Mouse (Mus musculus): ENCODE results near the gene Gm43738. TPM values are rescaled to one million over a fixed set of nuclear protein-coding genes. Genes with fewer than 3 reads are reported as not detected.

The Gm43738 gene
- polyA plus RNA-seq, 1 experiment from 2014 or later: not detected

DNA sequence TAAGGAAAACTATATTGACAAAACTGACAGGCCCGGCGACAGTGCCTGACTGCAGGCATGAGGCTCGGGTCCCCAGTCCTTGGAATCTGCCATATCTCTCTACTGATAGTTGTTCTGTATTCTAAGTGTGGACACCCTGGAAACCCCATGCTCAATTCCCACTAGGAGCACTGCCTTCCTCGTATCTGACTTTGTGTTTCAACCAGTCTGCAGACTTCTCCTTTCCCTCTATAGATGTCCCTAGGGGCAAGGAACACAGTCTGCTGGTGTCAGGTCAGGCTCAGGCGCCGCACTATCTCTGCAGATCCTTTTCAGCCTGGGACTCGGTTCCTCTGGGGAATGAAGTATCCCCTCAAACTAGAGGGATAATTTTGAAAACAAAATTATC, 32.2 kb upstream of the Gm43738 start:
- H3K4me2 ChIP-seq (ENCODE audit: low read length): no peak overlapping the region
- no peak for ATAC-seq
- H3K36me3 ChIP-seq (ENCODE audit: control insufficient read depth, insufficient read depth): no peaks in the 10 kb centered on the region
- WGBS: 84% methylated on average over 7 of the region's 7 CpGs
- no peaks in the 10 kb centered on the region for H3K9me3 ChIP-seq (ENCODE audit: control insufficient read depth, low read length)
- no peaks in the 10 kb centered on the region for H3K27me3 ChIP-seq (replicated peaks; ENCODE audit: control insufficient read depth, insufficient read depth, low read length)
- no peak overlapping the region for H3K9ac ChIP-seq (replicated peaks; ENCODE audit: low read depth, low read length)
- H3K4me1 ChIP-seq (replicated peaks; ENCODE audit: control insufficient read depth, insufficient read depth, low read length): peaks cover 11% of the 10 kb centered on the region
- no peak overlapping the region for H3K4me3 ChIP-seq (replicated peaks; ENCODE audit: low read length)
- H3K27ac ChIP-seq (ENCODE audit: low read length): no peak overlapping the region

DNA sequence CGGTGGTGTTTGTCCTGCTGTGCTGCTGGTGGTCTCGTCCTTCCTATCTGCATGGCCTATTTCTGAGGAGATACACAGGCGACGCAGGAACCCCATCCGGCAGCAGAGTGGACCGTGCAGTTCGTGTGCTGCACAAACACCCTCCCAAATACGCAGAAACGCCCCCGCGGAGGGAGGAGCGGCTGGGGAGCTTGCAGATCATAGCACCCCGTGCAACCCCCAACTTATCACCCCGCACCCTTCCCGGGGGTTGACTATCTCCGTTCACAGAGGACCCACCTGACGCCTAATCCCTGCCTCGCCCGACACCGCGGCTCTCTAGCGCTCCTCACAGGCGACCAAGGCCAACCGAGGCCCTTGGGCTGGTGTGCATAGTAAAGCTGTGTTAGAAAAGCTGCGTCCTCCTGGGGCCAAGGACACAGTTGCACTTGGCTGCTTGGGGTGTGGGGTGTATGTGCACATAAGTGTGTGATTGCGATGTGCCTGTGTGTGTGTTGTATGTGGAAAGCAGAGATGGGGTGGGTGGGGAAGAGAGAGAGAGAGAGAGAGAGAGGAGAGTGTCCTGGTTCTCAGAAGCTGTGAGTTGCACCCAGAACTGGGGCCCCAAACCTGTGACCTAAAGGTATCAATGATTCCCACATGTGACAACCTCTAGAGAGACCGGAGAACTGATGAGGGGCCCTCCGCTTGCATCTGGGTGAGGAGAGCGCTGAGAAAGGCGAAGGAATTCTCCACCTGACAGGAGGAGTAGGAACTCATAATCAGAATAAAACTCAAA, 31.6 kb upstream of the Gm43738 start:
- Histone ChIP-seq H3K9me3 (ENCODE audit: control insufficient read depth, low read length) (no peaks in the 10 kb centered on the region), H3K27me3 (replicated peaks; ENCODE audit: control insufficient read depth, insufficient read depth, low read length) (no peaks in the 10 kb centered on the region), H3K27ac (ENCODE audit: low read length) (no peak overlapping the region), H3K4me2 (ENCODE audit: low read length) (peak overlapping the region; percentile 52), H3K4me1 (replicated peaks; ENCODE audit: control insufficient read depth, insufficient read depth, low read length) (peaks cover 11% of the 10 kb centered on the region), H3K36me3 (ENCODE audit: control insufficient read depth, insufficient read depth) (no peaks in the 10 kb centered on the region), H3K4me3 (replicated peaks; ENCODE audit: low read length) (peak overlapping the region; percentile 33), H3K9ac (replicated peaks; ENCODE audit: low read depth, low read length) (peak overlapping the region; percentile 40; the same call in 1 of the 2 replicates)
- peak; percentile 47; the same call in 1 of the 2 replicates for ATAC-seq
- 16% methylated on average over 30 of the region's 30 CpGs for WGBS

DNA sequence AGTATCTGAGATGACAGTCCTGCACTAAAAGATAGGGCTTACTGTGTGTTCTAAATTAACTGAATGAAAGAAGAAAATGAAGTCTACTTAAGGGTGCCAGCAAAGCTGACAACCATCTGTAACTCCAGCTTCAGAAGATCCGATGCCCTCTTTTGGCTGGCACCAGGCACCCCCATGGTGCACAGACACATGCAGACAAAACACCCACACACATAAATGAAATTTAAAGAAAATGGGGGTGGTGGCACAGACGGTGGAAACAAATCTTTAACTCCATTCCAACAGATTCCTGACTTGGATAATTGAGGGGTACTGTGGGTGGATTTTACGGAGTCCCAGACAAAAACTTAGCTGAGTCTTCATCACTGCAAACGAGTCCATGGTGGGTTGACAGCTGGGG, 30.9 kb upstream of the Gm43738 start:
- peak overlapping the region; percentile 33 for H3K4me3 ChIP-seq (replicated peaks; ENCODE audit: low read length)
- 23% methylated on average over 4 of the region's 4 CpGs for WGBS

DNA sequence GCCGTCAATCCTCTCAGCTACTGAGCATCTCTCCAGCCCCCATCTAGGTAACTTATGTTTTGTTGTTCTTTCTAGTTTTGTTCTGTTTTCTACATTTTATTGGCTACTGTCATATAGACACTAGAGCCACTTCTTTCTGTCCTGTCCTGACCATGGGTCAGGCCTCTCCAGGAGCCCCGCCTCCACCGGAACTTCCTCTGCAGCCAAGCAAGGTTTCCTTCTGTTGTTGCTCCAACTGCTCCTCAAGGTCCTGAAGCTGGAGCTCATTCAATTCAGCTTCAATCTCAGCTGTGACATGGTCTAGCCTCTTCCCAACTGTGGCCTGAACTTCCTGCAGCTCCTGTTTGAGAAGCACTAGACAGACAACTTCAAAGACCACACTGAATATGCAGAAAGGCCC, 29.0 kb upstream of the Gm43738 start:
- Histone ChIP-seq H3K4me2 (ENCODE audit: low read length) (no peak overlapping the region), H3K36me3 (ENCODE audit: control insufficient read depth, insufficient read depth) (no peaks in the 10 kb centered on the region), H3K27me3 (replicated peaks; ENCODE audit: control insufficient read depth, insufficient read depth, low read length) (no peaks in the 10 kb centered on the region), H3K9me3 (ENCODE audit: control insufficient read depth, low read length) (no peaks in the 10 kb centered on the region), H3K9ac (replicated peaks; ENCODE audit: low read depth, low read length) (no peak overlapping the region), H3K27ac (ENCODE audit: low read length) (no peak overlapping the region), H3K4me1 (replicated peaks; ENCODE audit: control insufficient read depth, insufficient read depth, low read length) (peaks cover 11% of the 10 kb centered on the region), H3K4me3 (replicated peaks; ENCODE audit: low read length) (no peak overlapping the region)
- WGBS: 94% methylated on average over 3 of the region's 3 CpGs
- ATAC-seq: no peak

More for the DNA sequence above, 30.9 kb upstream of the Gm43738 start:
- H3K27ac ChIP-seq (ENCODE audit: low read length): no peak overlapping the region
- peaks cover 11% of the 10 kb centered on the region for H3K4me1 ChIP-seq (replicated peaks; ENCODE audit: control insufficient read depth, insufficient read depth, low read length)
- H3K36me3 ChIP-seq (ENCODE audit: control insufficient read depth, insufficient read depth): no peaks in the 10 kb centered on the region
- no peaks in the 10 kb centered on the region for H3K9me3 ChIP-seq (ENCODE audit: control insufficient read depth, low read length)
- H3K9ac ChIP-seq (replicated peaks; ENCODE audit: low read depth, low read length): no peak overlapping the region
- peak; percentile 6; the same call in 1 of the 2 replicates for ATAC-seq
- H3K4me2 ChIP-seq (ENCODE audit: low read length): peak overlapping the region; percentile 52
- no peaks in the 10 kb centered on the region for H3K27me3 ChIP-seq (replicated peaks; ENCODE audit: control insufficient read depth, insufficient read depth, low read length)

DNA sequence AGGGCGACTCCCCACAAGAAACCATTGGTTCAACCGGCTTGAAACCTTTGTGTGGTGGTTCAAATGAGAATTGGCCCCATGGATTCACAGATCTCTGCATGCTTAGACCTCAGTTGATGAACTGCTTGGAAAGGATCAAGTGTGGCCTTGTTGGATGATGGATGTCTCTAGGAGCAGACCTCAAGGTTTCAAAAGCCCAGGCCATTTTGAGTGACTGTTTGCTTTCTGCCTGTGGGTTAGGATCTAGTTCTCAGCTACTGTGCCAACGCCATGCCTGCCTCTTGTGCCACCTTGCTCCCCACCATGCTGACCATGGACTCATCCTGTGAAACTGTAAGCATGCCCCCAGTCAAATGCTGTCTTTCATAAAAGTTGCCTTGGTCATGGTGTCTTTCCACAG, 25.1 kb upstream of the Gm43738 start:
- WGBS: 88% methylated on average over 3 of the region's 3 CpGs
- no peaks in the 10 kb centered on the region for H3K9me3 ChIP-seq (ENCODE audit: control insufficient read depth, low read length)

DNA sequence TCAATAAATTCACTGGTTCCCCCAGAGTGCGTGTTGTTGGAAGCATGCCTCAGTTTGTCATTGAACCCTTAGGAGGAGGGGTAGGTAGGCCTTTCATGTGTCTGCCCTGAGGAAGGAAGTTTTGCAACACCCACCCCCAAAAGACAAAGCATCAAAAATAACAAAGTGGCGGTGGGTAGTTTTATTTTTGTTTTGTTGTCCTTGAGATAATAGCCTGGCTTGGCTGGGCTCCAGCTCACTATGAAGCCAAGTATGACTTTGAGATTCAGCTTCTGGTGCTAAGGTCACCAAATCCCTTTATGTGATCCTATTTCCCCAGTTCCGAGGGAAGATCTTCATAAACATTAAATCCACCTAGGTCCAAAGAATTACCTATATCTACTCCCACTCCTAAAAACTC, 23.3 kb upstream of the Gm43738 start:
- Histone ChIP-seq H3K27ac (ENCODE audit: low read length) (no peak overlapping the region), H3K4me1 (replicated peaks; ENCODE audit: control insufficient read depth, insufficient read depth, low read length) (no peaks in the 10 kb centered on the region), H3K4me2 (ENCODE audit: low read length) (no peak overlapping the region), H3K4me3 (replicated peaks; ENCODE audit: low read length) (no peak overlapping the region), H3K9ac (replicated peaks; ENCODE audit: low read depth, low read length) (no peak overlapping the region), H3K27me3 (replicated peaks; ENCODE audit: control insufficient read depth, insufficient read depth, low read length) (no peaks in the 10 kb centered on the region), H3K9me3 (ENCODE audit: control insufficient read depth, low read length) (no peaks in the 10 kb centered on the region), H3K36me3 (ENCODE audit: control insufficient read depth, insufficient read depth) (no peaks in the 10 kb centered on the region)
- no peak for ATAC-seq
- 73% methylated on average over 3 of the region's 3 CpGs for WGBS

More for the DNA sequence above, 25.1 kb upstream of the Gm43738 start:
- H3K4me2 ChIP-seq (ENCODE audit: low read length): no peak overlapping the region
- H3K27me3 ChIP-seq (replicated peaks; ENCODE audit: control insufficient read depth, insufficient read depth, low read length): no peaks in the 10 kb centered on the region
- H3K36me3 ChIP-seq (ENCODE audit: control insufficient read depth, insufficient read depth): no peaks in the 10 kb centered on the region
- no peaks in the 10 kb centered on the region for H3K4me1 ChIP-seq (replicated peaks; ENCODE audit: control insufficient read depth, insufficient read depth, low read length)
- H3K9ac ChIP-seq (replicated peaks; ENCODE audit: low read depth, low read length): no peak overlapping the region
- H3K27ac ChIP-seq (ENCODE audit: low read length): no peak overlapping the region
- no peak overlapping the region for H3K4me3 ChIP-seq (replicated peaks; ENCODE audit: low read length)
- ATAC-seq: no peak

DNA sequence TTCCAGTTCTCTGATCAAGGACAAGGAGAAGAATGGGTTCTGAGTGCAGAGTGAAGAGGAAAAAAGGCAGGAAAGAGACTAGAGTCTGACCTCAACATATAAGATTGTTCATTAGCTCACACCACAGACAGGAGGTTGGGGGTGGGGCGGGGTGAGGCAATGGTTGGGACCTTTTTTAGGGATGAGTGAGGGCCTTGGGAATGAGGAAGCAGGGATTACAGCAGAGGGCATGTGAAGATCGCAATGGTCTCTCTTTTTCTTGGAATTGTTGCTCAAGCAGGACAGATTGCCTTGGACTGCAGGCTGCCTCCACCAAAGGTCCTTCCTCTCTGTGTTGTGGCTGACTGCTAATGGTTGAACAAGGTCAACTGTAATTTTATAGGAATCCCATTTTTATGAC, 22.4 kb upstream of the Gm43738 start:
- Histone ChIP-seq H3K4me3 (replicated peaks; ENCODE audit: low read length) (no peak overlapping the region), H3K27ac (ENCODE audit: low read length) (no peak overlapping the region), H3K27me3 (replicated peaks; ENCODE audit: control insufficient read depth, insufficient read depth, low read length) (no peaks in the 10 kb centered on the region), H3K9ac (replicated peaks; ENCODE audit: low read depth, low read length) (no peak overlapping the region), H3K9me3 (ENCODE audit: control insufficient read depth, low read length) (no peaks in the 10 kb centered on the region), H3K4me1 (replicated peaks; ENCODE audit: control insufficient read depth, insufficient read depth, low read length) (no peaks in the 10 kb centered on the region), H3K36me3 (ENCODE audit: control insufficient read depth, insufficient read depth) (no peaks in the 10 kb centered on the region), H3K4me2 (ENCODE audit: low read length) (no peak overlapping the region)
- WGBS: 89% methylated on average over 2 of the region's 2 CpGs
- ATAC-seq: no peak

DNA sequence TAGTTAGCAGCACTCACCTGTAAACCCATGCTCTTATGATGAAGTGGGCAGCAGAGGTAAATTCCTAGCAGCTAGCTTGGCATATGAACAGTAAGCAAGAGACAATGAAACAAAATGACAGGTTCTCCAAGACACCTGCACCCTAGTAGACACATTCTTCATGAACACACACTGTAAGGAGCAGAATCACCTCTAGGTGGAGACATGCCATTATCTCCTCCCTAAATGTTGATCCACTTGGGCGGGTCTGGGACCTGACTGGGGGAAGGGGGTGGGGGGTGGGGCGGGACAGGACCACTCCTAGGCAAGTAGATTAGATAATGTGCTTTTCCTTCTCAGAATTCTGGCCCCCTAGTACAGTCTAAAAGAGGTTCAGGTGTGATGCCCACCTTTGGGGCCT, 14.6 kb upstream of the Gm43738 start:
- no peaks in the 10 kb centered on the region for H3K9me3 ChIP-seq (ENCODE audit: control insufficient read depth, low read length)
- H3K4me1 ChIP-seq (replicated peaks; ENCODE audit: control insufficient read depth, insufficient read depth, low read length): no peaks in the 10 kb centered on the region
- H3K36me3 ChIP-seq (ENCODE audit: control insufficient read depth, insufficient read depth): no peaks in the 10 kb centered on the region
- H3K4me3 ChIP-seq (replicated peaks; ENCODE audit: low read length): no peak overlapping the region
- no peaks in the 10 kb centered on the region for H3K27me3 ChIP-seq (replicated peaks; ENCODE audit: control insufficient read depth, insufficient read depth, low read length)
- no peak overlapping the region for H3K27ac ChIP-seq (ENCODE audit: low read length)
- H3K4me2 ChIP-seq (ENCODE audit: low read length): no peak overlapping the region
- WGBS: 0% methylated on average over 2 of the region's 2 CpGs
- no peak overlapping the region for H3K9ac ChIP-seq (replicated peaks; ENCODE audit: low read depth, low read length)
- ATAC-seq: no peak

DNA sequence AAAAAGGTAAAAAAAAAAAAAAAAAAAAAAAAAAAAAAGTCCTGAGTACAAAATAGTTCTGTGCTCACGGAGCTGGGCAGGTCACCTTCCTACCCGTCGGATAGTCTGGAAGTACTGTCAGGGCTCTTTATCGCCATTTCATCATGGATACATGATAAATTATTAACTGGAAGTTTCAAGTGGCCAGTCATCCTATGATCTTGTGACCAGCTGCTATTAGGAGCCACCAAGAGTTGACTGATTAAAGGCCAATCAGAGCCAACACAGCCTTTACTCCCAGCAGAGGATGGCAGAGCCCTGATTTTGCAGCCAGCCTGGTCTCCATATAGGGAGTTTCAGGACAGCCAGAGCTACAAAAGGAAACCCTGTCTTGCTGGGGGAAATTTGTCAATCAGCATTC, 12.2 kb upstream of the Gm43738 start:
- no peak overlapping the region for H3K4me2 ChIP-seq (ENCODE audit: low read length)
- no peaks in the 10 kb centered on the region for H3K9me3 ChIP-seq (ENCODE audit: control insufficient read depth, low read length)
- no peak overlapping the region for H3K9ac ChIP-seq (replicated peaks; ENCODE audit: low read depth, low read length)
- ATAC-seq: no peak
- H3K4me3 ChIP-seq (replicated peaks; ENCODE audit: low read length): no peak overlapping the region
- WGBS: 94% methylated on average over 4 of the region's 4 CpGs
- H3K36me3 ChIP-seq (ENCODE audit: control insufficient read depth, insufficient read depth): no peaks in the 10 kb centered on the region
- no peaks in the 10 kb centered on the region for H3K27me3 ChIP-seq (replicated peaks; ENCODE audit: control insufficient read depth, insufficient read depth, low read length)
- no peak overlapping the region for H3K27ac ChIP-seq (ENCODE audit: low read length)
- H3K4me1 ChIP-seq (replicated peaks; ENCODE audit: control insufficient read depth, insufficient read depth, low read length): no peaks in the 10 kb centered on the region
